ENCODE assay signal across 12 mouse cellular contexts in the genomic region with DNA sequence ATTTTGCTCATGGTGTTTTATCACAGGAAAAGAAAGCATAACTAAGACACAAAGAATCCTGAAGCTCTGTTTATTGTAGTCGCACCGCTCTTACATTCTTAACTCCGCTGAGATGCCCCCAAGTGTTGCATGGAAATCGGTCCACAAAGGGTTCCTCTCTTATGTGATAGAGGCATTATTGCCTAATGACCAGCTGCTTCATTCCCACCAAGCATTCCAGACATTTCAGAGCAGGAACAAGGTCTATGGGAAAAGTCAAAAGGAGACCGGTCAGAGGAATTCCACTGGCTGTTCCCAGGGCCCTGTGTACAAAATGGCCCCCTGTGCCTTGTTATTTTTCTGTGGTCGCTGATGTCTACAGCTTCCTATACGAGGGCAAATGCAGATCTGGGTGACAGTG.
"Had no signal": no experiment of that assay in that cellular context is flagged by ENCODE, and none has a peak within 500 bp of the region (broad histone marks: within the 10 kb centered on the region; RNA-seq: fewer than 3 reads in every experiment).

No protein-coding gene starts in this region.

- H3K9me3 ChIP-seq: intestine, embryonic 15.5 days; limb, embryonic 12.5 days; liver, embryonic 13.5 days; midbrain, embryonic 13.5 days; neural tube, embryonic 15.5 days had no signal

- H3K4me1 ChIP-seq: intestine, embryonic 15.5 days; liver, embryonic 13.5 days; neural tube, embryonic 15.5 days had no signal

- DNase-seq: layer of hippocampus, adult 9-11 months; layer of hippocampus, postnatal 36 days; liver; liver, embryonic 13.5 days; liver, postnatal 0 days; right cerebral cortex, adult 18-20 months; right cerebral cortex, postnatal 25 days; thymus, postnatal 36 days had no signal

- H3K9ac ChIP-seq: intestine, embryonic 15.5 days; limb, embryonic 12.5 days; liver, embryonic 13.5 days; liver, postnatal 0 days; midbrain, embryonic 13.5 days; neural tube, embryonic 15.5 days had no signal

- H3K27me3 ChIP-seq: intestine, embryonic 15.5 days; limb, embryonic 12.5 days; liver, embryonic 13.5 days; midbrain, embryonic 13.5 days; neural tube, embryonic 15.5 days had no signal

- ATAC-seq: intestine, embryonic 15.5 days; liver, postnatal 0 days; midbrain, embryonic 13.5 days had no signal

- H3K4me3 ChIP-seq: intestine, embryonic 15.5 days; limb, embryonic 12.5 days; liver, embryonic 13.5 days; midbrain, embryonic 13.5 days; neural tube, embryonic 15.5 days had no signal

- H3K36me3 ChIP-seq: intestine, embryonic 15.5 days; limb, embryonic 12.5 days; liver, embryonic 13.5 days; midbrain, embryonic 13.5 days; neural tube, embryonic 15.5 days had no signal

- H3K4me2 ChIP-seq: intestine, embryonic 15.5 days; limb, embryonic 12.5 days; liver, embryonic 13.5 days; midbrain, embryonic 13.5 days; neural tube, embryonic 15.5 days had no signal

- H3K27ac ChIP-seq: intestine, embryonic 15.5 days; limb, embryonic 12.5 days; liver, embryonic 13.5 days; midbrain, embryonic 13.5 days; neural tube, embryonic 15.5 days had no signal
